Mouse (Mus musculus) cerebellum, postnatal 4 days (tissue): ENCODE data around the gene Tnp2.

ENCODE experiments used
- DNase-seq, 2 experiments: peaks; one replicate each; pipeline ENCODE4 v3.0.0; 2022; ENCODE audit warnings: low spot score in 2 of 2, mixed read lengths in 1 of 2

The Tnp2 gene

GRCm38 (mm10) chr16:10768821-10769220 is 19.6 kb downstream of the Tnp2 start:
- no peak for DNase-seq

GRCm38 (mm10) chr16:10767158-10767557 is 21.3 kb downstream of the Tnp2 start:
- peak in 1 of 2 experiments; percentile 67 for DNase-seq

GRCm38 (mm10) chr16:10764323-10764722 is 24.1 kb downstream of the Tnp2 start:
- no peak for DNase-seq

- DNase-seq: no peak
Observed at GRCm38 (mm10) chr16:10763540-10764264, 24.8 kb downstream of the Tnp2 start.

- no peak for DNase-seq
Observed at GRCm38 (mm10) chr16:10762569-10763180, 25.8 kb downstream of the Tnp2 start.

- no peak for DNase-seq
Observed at GRCm38 (mm10) chr16:10761182-10761581, 27.3 kb downstream of the Tnp2 start.

- no peak for DNase-seq
Observed at GRCm38 (mm10) chr16:10756168-10756567, 32.3 kb downstream of the Tnp2 start.

GRCm38 (mm10) chr16:10754521-10755296 is 33.8 kb downstream of the Tnp2 start:
- DNase-seq: no peak

GRCm38 (mm10) chr16:10749824-10750223 is 38.6 kb downstream of the Tnp2 start:
- peak in 1 of 2 experiments; percentile 54 for DNase-seq

GRCm38 (mm10) chr16:10749226-10749625 is 39.2 kb downstream of the Tnp2 start:
- no peak for DNase-seq

- DNase-seq: no peak
Observed at GRCm38 (mm10) chr16:10741082-10741481, 47.4 kb downstream of the Tnp2 start.

GRCm38 (mm10) chr16:10739854-10740398 is 48.5 kb downstream of the Tnp2 start:
- DNase-seq: no peak

- DNase-seq: no peak
Observed at GRCm38 (mm10) chr16:10738866-10739265, 49.6 kb downstream of the Tnp2 start.
